Mouse (Mus musculus): ENCODE measurements around the gene Rbfox1.

DNA sequence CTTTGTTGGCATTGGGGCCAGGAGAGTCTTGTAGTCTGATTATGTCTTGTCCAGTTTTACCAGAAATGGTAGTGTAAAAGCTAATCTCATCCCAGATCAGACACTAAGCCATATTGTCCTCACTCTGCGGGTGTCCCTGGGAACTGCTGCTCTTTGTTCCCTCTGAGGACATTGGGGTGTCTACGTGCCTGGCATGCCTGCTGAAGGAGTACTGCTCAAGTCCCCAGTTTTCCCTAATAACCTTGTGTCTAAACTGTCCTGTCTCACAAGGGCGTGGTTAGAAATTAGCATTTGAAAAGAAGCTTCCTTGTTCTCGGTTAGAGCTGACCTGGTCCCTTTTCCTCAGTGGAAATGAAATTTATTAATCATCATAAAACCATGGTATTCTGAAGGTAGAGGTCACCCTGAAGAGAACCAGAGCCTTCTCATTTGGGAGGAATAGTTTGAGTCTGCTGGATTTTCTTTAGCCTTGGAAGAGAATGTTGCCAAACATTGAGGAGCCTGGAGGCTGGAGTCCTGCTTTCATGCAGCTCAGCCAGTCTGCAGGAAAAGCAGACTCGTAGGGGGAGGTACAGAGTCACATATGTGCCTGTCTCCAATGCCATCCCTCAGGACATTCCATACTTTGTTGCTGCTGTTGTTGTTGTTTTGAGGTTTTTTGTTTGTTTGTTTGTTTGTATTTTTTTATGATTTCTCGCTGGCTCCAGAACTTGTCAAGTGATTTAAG is 1519.8 kb downstream of the Rbfox1 start:
- no peak for TF ChIP-seq CTCF (IDR thresholded peaks at IDR 0.05; ENCODE audit: insufficient read depth, low read depth, low read length)
- TF ChIP-seq POLR2A (IDR thresholded peaks at IDR 0.05; ENCODE audit: insufficient read depth, low read depth, low read length) = no peak

Measured in olfactory bulb, adult 2 months (tissue).